Mouse (Mus musculus): ENCODE results near the gene Tnfrsf13b. TPM values are rescaled to one million over a fixed set of nuclear protein-coding genes. Genes with fewer than 3 reads are reported as not detected.
"Not testable (repeated sequence)": the region's sequence is repeated elsewhere in the genome, so short reads cannot be mapped to it uniquely, and the experiment has no call there.

Gene Tnfrsf13b
- polyA plus RNA-seq, 1 experiment: 42.2 TPM

GRCm38 (mm10) chr11:61164366-61164765 lies 37.8 kb downstream of the Tnfrsf13b start:
- Histone ChIP-seq H3K4me3 (ENCODE audit: insufficient read depth, low read length) (no peak overlapping the region), H3K4me1 (ENCODE audit: control insufficient read depth, insufficient read depth, low read length) (peaks cover 15% of the 10 kb centered on the region), H3K27ac (ENCODE audit: insufficient read depth, low read depth, low read length) (no peak overlapping the region)
- TF ChIP-seq POLR2A (IDR thresholded peaks at IDR 0.05; ENCODE audit: borderline replicate concordance, low read depth, low read length) (no peak), CTCF (IDR thresholded peaks at IDR 0.05; ENCODE audit: low read depth, low read length) (no peak)

GRCm38 (mm10) chr11:61164881-61165280 lies 38.3 kb downstream of the Tnfrsf13b start:
- H3K4me3 ChIP-seq (ENCODE audit: insufficient read depth, low read length): no peak overlapping the region
- H3K4me1 ChIP-seq (ENCODE audit: control insufficient read depth, insufficient read depth, low read length): peaks cover 9% of the 10 kb centered on the region
- no peak overlapping the region for H3K27ac ChIP-seq (ENCODE audit: insufficient read depth, low read depth, low read length)
- no peak for TF ChIP-seq CTCF (IDR thresholded peaks at IDR 0.05; ENCODE audit: low read depth, low read length)
- TF ChIP-seq POLR2A (IDR thresholded peaks at IDR 0.05; ENCODE audit: borderline replicate concordance, low read depth, low read length): no peak

GRCm38 (mm10) chr11:61170184-61170583 lies 43.6 kb downstream of the Tnfrsf13b start:
- peaks cover 7% of the 10 kb centered on the region for H3K4me1 ChIP-seq (ENCODE audit: control insufficient read depth, insufficient read depth, low read length)
- H3K27ac ChIP-seq (ENCODE audit: insufficient read depth, low read depth, low read length): no peak overlapping the region
- TF ChIP-seq CTCF (IDR thresholded peaks at IDR 0.05; ENCODE audit: low read depth, low read length): no peak
- TF ChIP-seq POLR2A (IDR thresholded peaks at IDR 0.05; ENCODE audit: borderline replicate concordance, low read depth, low read length): no peak
- H3K4me3 ChIP-seq (ENCODE audit: insufficient read depth, low read length): no peak overlapping the region

- peaks cover 17% of the 10 kb centered on the region for H3K4me1 ChIP-seq (ENCODE audit: control insufficient read depth, insufficient read depth, low read length)
- H3K4me3 ChIP-seq (ENCODE audit: insufficient read depth, low read length); H3K27ac ChIP-seq (ENCODE audit: insufficient read depth, low read depth, low read length): not testable (repeated sequence)
Measured at GRCm38 (mm10) chr11:61173477-61173876, 46.9 kb downstream of the Tnfrsf13b start.

GRCm38 (mm10) chr11:61174291-61174820 lies 47.8 kb downstream of the Tnfrsf13b start:
- Histone ChIP-seq H3K4me1 (ENCODE audit: control insufficient read depth, insufficient read depth, low read length) (peaks cover 17% of the 10 kb centered on the region), H3K27ac (ENCODE audit: insufficient read depth, low read depth, low read length) (peak overlapping the region; percentile 52), H3K4me3 (ENCODE audit: insufficient read depth, low read length) (peak overlapping the region; percentile 97)
- 0 out of 2 replicates have a peak, but pooled peaks have one; percentile 8 for TF ChIP-seq CTCF (IDR thresholded peaks at IDR 0.05; ENCODE audit: low read depth, low read length)
- TF ChIP-seq POLR2A (IDR thresholded peaks at IDR 0.05; ENCODE audit: borderline replicate concordance, low read depth, low read length): no peak

- H3K4me3 ChIP-seq (ENCODE audit: insufficient read depth, low read length): peak within 1 kb of the TSS; percentile 97
- H3K4me1 ChIP-seq (ENCODE audit: control insufficient read depth, insufficient read depth, low read length): peaks cover 17% of the 10 kb centered on the region
- TF ChIP-seq POLR2A (IDR thresholded peaks at IDR 0.05; ENCODE audit: borderline replicate concordance, low read depth, low read length) (no peak), CTCF (IDR thresholded peaks at IDR 0.05; ENCODE audit: low read depth, low read length) (no peak)
- H3K27ac ChIP-seq (ENCODE audit: insufficient read depth, low read depth, low read length): peak within 1 kb of the TSS; percentile 52
Measured at GRCm38 (mm10) chr11:61174821-61175658, 48.5 kb downstream of the Tnfrsf13b start, which contains the start of gene Usp22. Usp22 (minus strand) TSS chr11:61175055.

- no peak for TF ChIP-seq POLR2A (IDR thresholded peaks at IDR 0.05; ENCODE audit: borderline replicate concordance, low read depth, low read length)
- no peak for TF ChIP-seq CTCF (IDR thresholded peaks at IDR 0.05; ENCODE audit: low read depth, low read length)
- H3K4me3 ChIP-seq (ENCODE audit: insufficient read depth, low read length): no peak overlapping the region
- H3K27ac ChIP-seq (ENCODE audit: insufficient read depth, low read depth, low read length): no peak overlapping the region
Measured at GRCm38 (mm10) chr11:61175778-61176177, 49.2 kb downstream of the Tnfrsf13b start.

GRCm38 (mm10) chr11:61176321-61176720 lies 49.8 kb downstream of the Tnfrsf13b start:
- Histone ChIP-seq H3K4me3 (ENCODE audit: insufficient read depth, low read length) (no peak overlapping the region), H3K27ac (ENCODE audit: insufficient read depth, low read depth, low read length) (no peak overlapping the region), H3K4me1 (ENCODE audit: control insufficient read depth, insufficient read depth, low read length) (peaks cover 17% of the 10 kb centered on the region)
- TF ChIP-seq POLR2A (IDR thresholded peaks at IDR 0.05; ENCODE audit: borderline replicate concordance, low read depth, low read length) (no peak), CTCF (IDR thresholded peaks at IDR 0.05; ENCODE audit: low read depth, low read length) (no peak)

More at GRCm38 (mm10) chr11:61175778-61176177, 49.2 kb downstream of the Tnfrsf13b start:
- H3K4me1 ChIP-seq (ENCODE audit: control insufficient read depth, insufficient read depth, low read length): peaks cover 17% of the 10 kb centered on the region

GRCm38 (mm10) chr11:61180361-61180760 lies 53.8 kb downstream of the Tnfrsf13b start:
- H3K27ac ChIP-seq (ENCODE audit: insufficient read depth, low read depth, low read length): no peak overlapping the region
- TF ChIP-seq POLR2A (IDR thresholded peaks at IDR 0.05; ENCODE audit: borderline replicate concordance, low read depth, low read length): no peak
- TF ChIP-seq CTCF (IDR thresholded peaks at IDR 0.05; ENCODE audit: low read depth, low read length): no peak
- H3K4me3 ChIP-seq (ENCODE audit: insufficient read depth, low read length): no peak overlapping the region
- peaks cover 10% of the 10 kb centered on the region for H3K4me1 ChIP-seq (ENCODE audit: control insufficient read depth, insufficient read depth, low read length)

- no peak for TF ChIP-seq POLR2A (IDR thresholded peaks at IDR 0.05; ENCODE audit: borderline replicate concordance, low read depth, low read length)
- TF ChIP-seq CTCF (IDR thresholded peaks at IDR 0.05; ENCODE audit: low read depth, low read length): no peak
- Histone ChIP-seq H3K4me1 (ENCODE audit: control insufficient read depth, insufficient read depth, low read length) (peaks cover 3% of the 10 kb centered on the region), H3K4me3 (ENCODE audit: insufficient read depth, low read length) (no peak overlapping the region), H3K27ac (ENCODE audit: insufficient read depth, low read depth, low read length) (no peak overlapping the region)
Measured at GRCm38 (mm10) chr11:61181624-61182023, 55.1 kb downstream of the Tnfrsf13b start.

Measured in bone marrow macrophage, adult 2 months (primary cell).